Mouse (Mus musculus): Measurements from ENCODE around the gene Mlip.

DNA sequence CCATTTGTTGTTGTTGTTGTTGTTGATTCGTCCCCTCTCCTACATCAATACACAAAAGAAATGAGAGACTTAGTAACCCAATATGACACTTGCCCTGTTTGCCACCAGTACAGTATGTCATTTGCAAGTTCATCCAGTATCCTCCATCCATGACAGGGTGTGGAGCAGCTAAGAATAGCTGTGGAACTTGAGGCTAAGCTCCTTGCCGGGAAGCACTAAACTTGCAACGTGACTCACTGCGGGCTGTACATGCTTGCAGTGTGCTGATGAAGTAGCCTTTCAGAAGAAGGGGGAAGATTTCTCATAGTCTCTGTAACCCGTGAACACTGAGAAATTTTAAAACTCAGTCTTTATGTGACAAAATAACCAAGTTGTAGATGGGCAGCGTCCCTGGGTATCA, 42.2 kb downstream of the Mlip start:
- TF ChIP-seq CTCF (IDR thresholded peaks at IDR 0.05; ENCODE audit: control insufficient read depth, insufficient read depth, low read length), result no peak
- TF ChIP-seq POLR2A (IDR thresholded peaks at IDR 0.05; ENCODE audit: borderline replicate concordance, control insufficient read depth, low read depth, low read length), result no peak
